Mouse (Mus musculus): ENCODE data around the gene Hcn1. TPM values are rescaled to one million over a fixed set of nuclear protein-coding genes. Genes with fewer than 3 reads are reported as not detected.
"Not testable (repeated sequence)": the region's sequence is repeated elsewhere in the genome, so short reads cannot be mapped to it uniquely, and the experiment has no call there.

The Hcn1 gene
- polyA plus RNA-seq, 1 experiment from 2014 or later: 0.71 TPM

DNA sequence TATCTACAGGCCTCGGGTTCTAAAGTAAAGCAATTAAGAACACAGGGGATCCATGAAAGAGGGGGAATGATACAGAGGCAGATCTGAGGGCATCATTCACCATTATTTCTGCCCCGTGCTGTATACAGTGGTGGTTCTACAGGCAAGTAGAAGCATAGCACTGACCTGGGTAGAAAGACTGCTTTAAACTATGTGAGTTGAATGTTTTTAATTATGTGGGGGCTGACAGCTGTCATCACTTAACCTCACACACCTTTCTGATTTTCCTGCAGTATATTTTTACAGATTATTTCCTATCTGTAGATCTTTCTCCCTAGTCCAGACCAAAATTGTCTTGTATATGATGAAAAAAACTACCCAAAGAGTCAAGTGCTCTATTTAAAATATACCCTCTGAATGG, 382.2 kb downstream of the Hcn1 start:
- WGBS: 88% methylated on average over 2 of the region's 2 CpGs
- Histone ChIP-seq H3K4me1 (ENCODE audit: control insufficient read depth, insufficient read depth, low read length) (no peaks in the 10 kb centered on the region), H3K4me2 (ENCODE audit: low read length) (no peak overlapping the region), H3K4me3 (replicated peaks; ENCODE audit: low read depth, low read length) (no peak overlapping the region), H3K27me3 (ENCODE audit: control insufficient read depth, insufficient read depth, low read length) (no peaks in the 10 kb centered on the region), H3K27ac (replicated peaks; ENCODE audit: low read depth, low read length) (no peak overlapping the region), H3K36me3 (ENCODE audit: control insufficient read depth, insufficient read depth, low read length) (no peaks in the 10 kb centered on the region), H3K9me3 (ENCODE audit: control insufficient read depth, low read length) (no peaks in the 10 kb centered on the region), H3K9ac (replicated peaks; ENCODE audit: low read length) (no peak overlapping the region)
- DNase-seq (no peak), ATAC-seq (ENCODE audit: low FRiP score, low TSS enrichment) (no peak)

DNA sequence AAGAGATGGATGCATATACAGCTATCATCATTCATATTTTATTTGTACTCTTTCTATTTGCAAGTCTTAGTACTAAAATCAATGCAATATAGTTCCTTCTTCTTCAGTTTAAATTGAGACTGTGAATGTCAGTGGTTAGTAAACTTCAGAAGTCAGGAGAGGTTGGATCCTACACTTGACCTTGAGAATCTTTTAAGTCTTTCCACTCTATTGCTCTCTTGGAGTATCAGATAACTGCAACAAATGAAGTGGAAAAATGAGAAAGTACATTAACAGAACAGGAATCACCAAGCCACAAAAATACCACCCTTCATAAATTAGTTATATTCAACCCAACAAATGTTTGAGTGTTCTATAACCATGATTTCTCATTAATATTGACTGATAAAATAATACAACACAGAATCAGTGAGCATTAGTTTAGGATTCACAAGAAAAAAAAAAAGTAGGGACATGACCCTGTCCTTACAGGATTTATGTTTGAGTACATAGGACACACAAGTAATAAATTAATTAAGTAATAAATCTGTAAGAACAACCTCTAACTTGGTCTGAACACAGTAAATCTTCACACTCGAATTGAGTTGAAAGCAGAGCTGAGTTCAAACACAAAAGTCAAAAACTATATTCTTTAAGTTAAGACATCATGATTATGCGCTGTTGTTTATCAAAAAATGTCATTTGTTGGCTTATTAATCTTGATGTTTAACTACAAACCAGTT, 397.8 kb downstream of the Hcn1 start:
- H3K4me2 ChIP-seq (ENCODE audit: low read length): no peak overlapping the region
- no peak for ATAC-seq (ENCODE audit: low FRiP score, low TSS enrichment)
- 93% methylated on average over 2 of the region's 2 CpGs for WGBS

DNA sequence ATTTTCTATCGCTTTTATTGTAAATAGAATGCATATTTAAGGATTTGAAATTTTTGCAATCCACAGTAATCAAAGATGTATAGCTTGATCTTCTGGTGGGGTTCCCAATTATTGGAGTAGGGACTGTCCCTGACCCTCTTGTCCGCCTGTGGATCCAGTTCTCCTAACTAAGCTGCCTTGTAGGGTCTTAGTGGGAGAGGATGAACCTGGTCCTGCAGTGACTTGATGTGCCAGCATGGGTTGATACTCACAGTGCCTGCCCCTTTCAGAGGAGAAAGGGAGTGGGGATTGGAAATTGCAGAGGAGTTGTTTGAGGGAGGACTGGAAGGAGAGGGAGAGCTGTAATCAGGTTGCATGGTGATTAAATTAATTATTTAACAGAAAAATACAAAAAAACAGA, 398.4 kb downstream of the Hcn1 start:
- Histone ChIP-seq H3K36me3 (ENCODE audit: control insufficient read depth, insufficient read depth, low read length) (no peaks in the 10 kb centered on the region), H3K4me3 (replicated peaks; ENCODE audit: low read depth, low read length) (no peak overlapping the region), H3K4me1 (ENCODE audit: control insufficient read depth, insufficient read depth, low read length) (no peaks in the 10 kb centered on the region), H3K27ac (replicated peaks; ENCODE audit: low read depth, low read length) (no peak overlapping the region), H3K9ac (replicated peaks; ENCODE audit: low read length) (no peak overlapping the region), H3K27me3 (ENCODE audit: control insufficient read depth, insufficient read depth, low read length) (no peaks in the 10 kb centered on the region), H3K9me3 (ENCODE audit: control insufficient read depth, low read length) (no peaks in the 10 kb centered on the region), H3K4me2 (ENCODE audit: low read length) (no peak overlapping the region)
- ATAC-seq (ENCODE audit: low FRiP score, low TSS enrichment): no peak
- WGBS: 80% methylated on average over 2 of the region's 2 CpGs
- no peak for DNase-seq

More for the DNA sequence above, 397.8 kb downstream of the Hcn1 start:
- H3K9me3 ChIP-seq (ENCODE audit: control insufficient read depth, low read length): no peaks in the 10 kb centered on the region
- no peak overlapping the region for H3K27ac ChIP-seq (replicated peaks; ENCODE audit: low read depth, low read length)
- no peaks in the 10 kb centered on the region for H3K4me1 ChIP-seq (ENCODE audit: control insufficient read depth, insufficient read depth, low read length)
- H3K4me3 ChIP-seq (replicated peaks; ENCODE audit: low read depth, low read length): no peak overlapping the region
- DNase-seq: no peak
- H3K9ac ChIP-seq (replicated peaks; ENCODE audit: low read length): no peak overlapping the region
- no peaks in the 10 kb centered on the region for H3K36me3 ChIP-seq (ENCODE audit: control insufficient read depth, insufficient read depth, low read length)
- H3K27me3 ChIP-seq (ENCODE audit: control insufficient read depth, insufficient read depth, low read length): no peaks in the 10 kb centered on the region

DNA sequence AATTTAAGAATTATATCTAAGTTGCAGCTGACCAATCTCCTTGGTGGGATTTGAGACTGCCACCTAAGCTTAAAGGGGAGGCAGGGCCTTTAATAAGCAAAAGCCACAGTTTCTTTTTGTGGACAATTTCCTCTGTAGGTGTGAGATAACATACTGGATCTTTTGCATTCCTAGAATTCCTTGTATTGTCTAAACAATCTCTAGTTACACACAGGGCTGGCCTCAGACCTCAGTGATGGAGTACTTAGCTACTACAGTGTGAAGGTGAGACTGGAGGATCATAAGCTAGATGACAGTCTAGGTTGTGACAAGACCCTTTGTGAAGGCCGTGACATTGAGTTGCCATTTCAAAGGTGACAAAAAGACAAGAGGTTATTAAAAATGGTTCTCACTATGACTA, 419.1 kb downstream of the Hcn1 start:
- ATAC-seq (ENCODE audit: low FRiP score, low TSS enrichment): no peak

DNA sequence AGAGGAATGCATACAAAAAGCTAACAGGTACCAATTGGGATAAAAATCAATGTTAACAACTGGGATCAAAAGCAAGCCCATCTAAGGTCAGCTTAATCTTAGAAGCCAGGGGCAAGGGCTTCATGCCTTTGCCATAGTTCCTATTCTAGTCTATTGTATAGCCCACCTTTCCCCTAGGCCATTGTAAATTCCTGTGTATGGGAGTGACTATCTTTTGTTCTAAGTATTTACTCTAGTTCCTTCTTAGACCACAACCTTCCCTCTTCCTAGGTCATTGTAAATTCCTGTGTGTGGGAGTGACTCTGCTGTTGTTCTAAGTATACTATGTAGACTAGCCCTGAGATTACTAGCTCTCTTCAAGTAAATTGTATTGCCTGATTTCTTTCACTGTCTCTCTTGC, 420.8 kb downstream of the Hcn1 start:
- not testable (repeated sequence) for H3K27ac ChIP-seq (replicated peaks; ENCODE audit: low read depth, low read length); H3K9ac ChIP-seq (replicated peaks; ENCODE audit: low read length); H3K27me3 ChIP-seq (ENCODE audit: control insufficient read depth, insufficient read depth, low read length); H3K4me3 ChIP-seq (replicated peaks; ENCODE audit: low read depth, low read length); H3K4me2 ChIP-seq (ENCODE audit: low read length); H3K9me3 ChIP-seq (ENCODE audit: control insufficient read depth, low read length); ATAC-seq (ENCODE audit: low FRiP score, low TSS enrichment); H3K36me3 ChIP-seq (ENCODE audit: control insufficient read depth, insufficient read depth, low read length); DNase-seq; H3K4me1 ChIP-seq (ENCODE audit: control insufficient read depth, insufficient read depth, low read length)

More for the DNA sequence above, 419.1 kb downstream of the Hcn1 start:
- H3K36me3 ChIP-seq (ENCODE audit: control insufficient read depth, insufficient read depth, low read length): no peaks in the 10 kb centered on the region
- H3K4me1 ChIP-seq (ENCODE audit: control insufficient read depth, insufficient read depth, low read length): no peaks in the 10 kb centered on the region
- 98% methylated on average over 1 of the region's 1 CpGs for WGBS
- H3K4me2 ChIP-seq (ENCODE audit: low read length): no peak overlapping the region
- H3K9me3 ChIP-seq (ENCODE audit: control insufficient read depth, low read length): no peaks in the 10 kb centered on the region
- H3K9ac ChIP-seq (replicated peaks; ENCODE audit: low read length): no peak overlapping the region
- DNase-seq: no peak
- no peak overlapping the region for H3K27ac ChIP-seq (replicated peaks; ENCODE audit: low read depth, low read length)
- H3K4me3 ChIP-seq (replicated peaks; ENCODE audit: low read depth, low read length): no peak overlapping the region
- H3K27me3 ChIP-seq (ENCODE audit: control insufficient read depth, insufficient read depth, low read length): no peaks in the 10 kb centered on the region

DNA sequence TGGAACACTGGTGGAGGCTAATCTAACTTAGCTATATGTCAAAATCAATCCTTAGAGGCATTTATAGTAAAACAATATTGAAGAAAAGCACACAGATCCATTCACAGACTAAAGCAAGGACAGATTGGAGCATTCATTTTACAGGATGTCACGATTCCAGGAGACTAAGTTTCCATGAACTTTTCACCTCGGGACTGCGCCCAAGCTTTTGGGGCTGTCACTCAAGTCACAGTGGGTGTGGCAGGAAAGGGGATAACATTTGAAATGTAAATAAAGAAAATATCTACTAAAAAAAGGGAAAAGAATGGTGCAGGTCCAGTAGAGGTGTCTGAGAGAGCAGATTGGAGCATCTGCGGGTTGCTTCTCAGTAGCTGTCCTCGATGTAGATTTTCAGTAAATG, 421.3 kb downstream of the Hcn1 start:
- no peaks in the 10 kb centered on the region for H3K4me1 ChIP-seq (ENCODE audit: control insufficient read depth, insufficient read depth, low read length)
- no peak for DNase-seq
- WGBS: 93% methylated on average over 5 of the region's 5 CpGs
- no peak overlapping the region for H3K9ac ChIP-seq (replicated peaks; ENCODE audit: low read length)
- H3K36me3 ChIP-seq (ENCODE audit: control insufficient read depth, insufficient read depth, low read length): no peaks in the 10 kb centered on the region
- H3K4me2 ChIP-seq (ENCODE audit: low read length): no peak overlapping the region
- H3K27me3 ChIP-seq (ENCODE audit: control insufficient read depth, insufficient read depth, low read length): no peaks in the 10 kb centered on the region
- no peak overlapping the region for H3K27ac ChIP-seq (replicated peaks; ENCODE audit: low read depth, low read length)
- ATAC-seq (ENCODE audit: low FRiP score, low TSS enrichment): no peak
- H3K9me3 ChIP-seq (ENCODE audit: control insufficient read depth, low read length): no peaks in the 10 kb centered on the region
- H3K4me3 ChIP-seq (replicated peaks; ENCODE audit: low read depth, low read length): no peak overlapping the region

DNA sequence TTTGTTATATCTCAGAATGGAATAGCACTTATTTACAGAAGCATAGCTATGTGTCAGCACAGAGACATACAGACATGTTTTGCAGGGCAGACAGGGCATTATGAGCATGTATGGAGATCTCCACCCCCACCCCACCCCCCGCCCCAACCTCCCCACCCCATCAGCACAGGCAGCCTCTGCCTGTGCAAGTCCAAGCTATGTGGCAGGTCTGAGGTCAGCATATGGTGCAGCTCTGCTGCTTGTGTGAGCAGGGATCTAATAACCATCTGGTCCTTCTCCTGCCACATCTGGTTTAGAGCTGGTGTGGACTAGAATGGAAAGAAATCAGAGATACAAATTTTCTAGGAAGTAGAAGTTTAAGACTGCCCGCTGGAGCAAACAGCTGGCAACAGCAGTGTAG, 424.4 kb downstream of the Hcn1 start:
- H3K4me1 ChIP-seq (ENCODE audit: control insufficient read depth, insufficient read depth, low read length): no peaks in the 10 kb centered on the region
- ATAC-seq (ENCODE audit: low FRiP score, low TSS enrichment) (no peak), DNase-seq (no peak)
- H3K27ac ChIP-seq (replicated peaks; ENCODE audit: low read depth, low read length): no peak overlapping the region
- H3K27me3 ChIP-seq (ENCODE audit: control insufficient read depth, insufficient read depth, low read length): no peaks in the 10 kb centered on the region
- H3K9me3 ChIP-seq (ENCODE audit: control insufficient read depth, low read length): no peaks in the 10 kb centered on the region
- H3K9ac ChIP-seq (replicated peaks; ENCODE audit: low read length): no peak overlapping the region
- no peak overlapping the region for H3K4me3 ChIP-seq (replicated peaks; ENCODE audit: low read depth, low read length)
- WGBS: 90% methylated on average over 2 of the region's 2 CpGs
- no peak overlapping the region for H3K4me2 ChIP-seq (ENCODE audit: low read length)
- no peaks in the 10 kb centered on the region for H3K36me3 ChIP-seq (ENCODE audit: control insufficient read depth, insufficient read depth, low read length)

DNA sequence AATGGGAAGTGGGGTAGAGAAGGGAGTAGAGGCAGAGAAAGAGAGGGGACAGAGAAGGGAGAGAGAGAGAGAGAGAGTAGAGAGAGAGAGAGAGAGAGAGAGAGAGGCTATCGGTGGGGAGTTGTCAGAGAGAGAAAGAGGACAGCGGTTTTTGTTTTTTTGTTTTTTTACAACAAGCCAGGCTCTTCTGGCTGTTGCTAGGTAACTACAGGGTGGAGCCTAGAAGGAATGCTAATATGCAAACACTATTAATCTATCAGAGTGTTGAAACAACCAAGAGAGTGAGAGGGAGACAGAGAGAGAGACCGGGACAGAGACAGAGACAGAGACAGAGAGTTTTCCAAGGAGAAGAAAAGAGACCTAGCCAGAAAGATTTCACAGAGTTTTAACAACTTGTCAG, 425.7 kb downstream of the Hcn1 start:
- WGBS: 36% methylated on average over 3 of the region's 3 CpGs

DNA sequence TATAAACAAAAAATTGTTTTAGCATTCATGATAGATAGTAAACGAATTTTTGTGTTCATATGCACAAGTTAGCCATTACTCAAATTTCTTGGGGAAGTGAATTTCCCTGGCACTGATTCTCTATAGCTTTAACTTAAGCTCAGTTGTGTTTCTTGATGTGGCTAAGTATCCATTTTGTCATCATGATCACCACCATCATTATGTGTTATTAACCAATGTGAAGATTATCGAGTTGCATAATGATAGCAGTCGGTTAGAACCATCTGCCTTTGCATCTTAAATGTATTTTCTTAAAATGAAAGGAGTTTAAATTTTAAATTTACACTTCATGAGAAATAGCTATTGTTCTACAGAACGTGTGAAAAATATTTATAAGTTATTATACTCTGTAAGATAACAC, 426.5 kb downstream of the Hcn1 start:
- Histone ChIP-seq H3K4me3 (replicated peaks; ENCODE audit: low read depth, low read length) (no peak overlapping the region), H3K9me3 (ENCODE audit: control insufficient read depth, low read length) (no peaks in the 10 kb centered on the region), H3K9ac (replicated peaks; ENCODE audit: low read length) (no peak overlapping the region), H3K4me2 (ENCODE audit: low read length) (no peak overlapping the region), H3K4me1 (ENCODE audit: control insufficient read depth, insufficient read depth, low read length) (no peaks in the 10 kb centered on the region), H3K27me3 (ENCODE audit: control insufficient read depth, insufficient read depth, low read length) (no peaks in the 10 kb centered on the region), H3K36me3 (ENCODE audit: control insufficient read depth, insufficient read depth, low read length) (no peaks in the 10 kb centered on the region), H3K27ac (replicated peaks; ENCODE audit: low read depth, low read length) (no peak overlapping the region)
- no peak for DNase-seq
- WGBS: 82% methylated on average over 4 of the region's 4 CpGs
- no peak for ATAC-seq (ENCODE audit: low FRiP score, low TSS enrichment)

More for the DNA sequence above, 425.7 kb downstream of the Hcn1 start:
- Histone ChIP-seq H3K4me2 (ENCODE audit: low read length) (no peak overlapping the region), H3K36me3 (ENCODE audit: control insufficient read depth, insufficient read depth, low read length) (no peaks in the 10 kb centered on the region), H3K4me1 (ENCODE audit: control insufficient read depth, insufficient read depth, low read length) (no peaks in the 10 kb centered on the region), H3K9ac (replicated peaks; ENCODE audit: low read length) (no peak overlapping the region), H3K4me3 (replicated peaks; ENCODE audit: low read depth, low read length) (no peak overlapping the region), H3K27ac (replicated peaks; ENCODE audit: low read depth, low read length) (no peak overlapping the region), H3K27me3 (ENCODE audit: control insufficient read depth, insufficient read depth, low read length) (no peaks in the 10 kb centered on the region), H3K9me3 (ENCODE audit: control insufficient read depth, low read length) (no peaks in the 10 kb centered on the region)
- no peak for DNase-seq
- no peak for ATAC-seq (ENCODE audit: low FRiP score, low TSS enrichment)
